Mouse (Mus musculus): ENCODE data around the gene Ttc7b.

Gene Ttc7b

DNA sequence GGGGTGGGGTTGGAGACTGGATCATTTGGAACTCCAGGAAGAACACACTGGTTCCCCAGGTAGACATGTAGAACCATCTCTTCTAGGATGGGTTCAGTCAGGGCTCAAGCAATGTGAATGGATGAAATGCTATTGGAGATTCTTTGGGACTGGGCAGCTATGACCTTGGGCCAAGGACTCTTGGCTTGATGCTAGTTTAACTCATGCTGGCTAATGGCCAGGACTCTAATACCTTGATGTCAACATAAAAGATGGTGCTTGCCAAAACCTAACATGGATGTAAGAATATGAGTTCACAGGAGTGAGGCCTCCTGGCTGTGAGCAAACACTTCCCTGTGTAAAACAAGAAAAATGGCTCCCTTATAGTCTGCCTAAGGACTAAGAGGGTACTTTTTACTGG lies 138.1 kb downstream of the Ttc7b start:
- no peak for DNase-seq (ENCODE audit: low spot score in 2 of 2)

DNA sequence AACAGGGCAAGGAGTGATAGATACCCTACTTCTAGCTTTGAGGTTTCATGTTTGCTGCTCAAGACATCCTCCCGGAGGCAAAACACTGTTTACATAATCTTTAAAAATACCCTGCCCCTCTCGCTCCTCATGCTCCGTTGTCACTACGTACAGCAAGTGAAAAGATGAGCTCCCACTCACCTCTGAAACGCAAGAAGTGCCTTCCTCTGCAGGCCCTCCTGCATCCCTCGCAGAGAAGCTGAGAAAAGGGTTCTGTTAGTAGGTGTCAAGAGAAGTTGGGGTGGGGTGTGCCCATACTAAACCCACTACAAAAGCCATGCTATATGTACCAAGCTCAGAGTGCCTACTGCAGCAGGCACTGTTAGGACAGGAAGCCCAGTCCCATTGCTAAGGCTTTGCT lies 138.7 kb downstream of the Ttc7b start:
- DNase-seq (ENCODE audit: low spot score in 2 of 2) = no peak

DNA sequence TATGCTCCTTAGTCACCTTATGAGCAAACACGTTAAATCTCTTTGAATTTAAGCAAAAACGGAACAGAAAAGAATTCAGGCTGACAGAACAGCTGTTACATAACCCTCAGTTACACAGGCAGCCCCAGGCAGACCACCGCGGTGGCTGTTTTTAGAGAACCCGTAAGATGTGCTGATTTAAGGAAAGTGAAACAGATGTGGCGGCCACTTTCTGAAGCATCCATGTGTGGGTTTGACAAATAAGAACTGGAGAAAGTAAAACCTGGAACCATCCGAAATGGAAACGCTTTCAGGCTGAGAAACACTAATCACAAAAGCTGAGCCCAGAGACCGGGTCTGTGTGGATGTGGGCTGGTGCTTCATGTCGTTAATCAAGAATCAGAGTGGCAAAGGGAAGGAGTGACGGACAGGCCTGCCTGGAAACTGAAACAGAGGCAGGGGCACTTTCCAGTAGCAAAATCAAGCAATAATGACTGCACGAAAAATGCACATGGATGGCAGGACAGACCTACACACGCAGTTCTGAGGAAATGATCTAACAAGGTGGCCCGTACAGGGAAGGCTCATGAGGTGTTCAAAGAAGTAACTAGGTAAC lies 139.8 kb downstream of the Ttc7b start:
- DNase-seq (ENCODE audit: low spot score in 2 of 2) = no peak

DNA sequence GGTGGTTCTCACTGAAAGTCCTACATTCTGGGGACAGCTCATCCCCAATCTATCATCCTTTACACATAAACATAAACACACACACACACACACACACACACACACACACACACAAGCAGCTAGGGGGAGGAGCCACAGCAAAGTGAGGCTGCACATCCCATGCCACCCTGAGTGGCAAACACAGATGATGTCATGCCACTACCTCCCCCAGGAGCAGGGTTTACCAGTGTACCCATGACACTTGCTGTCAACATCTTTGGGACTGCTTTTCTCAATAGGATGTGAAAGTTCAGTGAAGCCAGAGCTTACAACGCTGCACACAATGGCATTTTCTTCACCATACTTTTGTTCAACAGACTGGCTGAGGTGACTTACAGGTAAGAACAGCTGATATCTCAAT lies 140.8 kb downstream of the Ttc7b start:
- DNase-seq (ENCODE audit: low spot score in 2 of 2) = no peak

DNA sequence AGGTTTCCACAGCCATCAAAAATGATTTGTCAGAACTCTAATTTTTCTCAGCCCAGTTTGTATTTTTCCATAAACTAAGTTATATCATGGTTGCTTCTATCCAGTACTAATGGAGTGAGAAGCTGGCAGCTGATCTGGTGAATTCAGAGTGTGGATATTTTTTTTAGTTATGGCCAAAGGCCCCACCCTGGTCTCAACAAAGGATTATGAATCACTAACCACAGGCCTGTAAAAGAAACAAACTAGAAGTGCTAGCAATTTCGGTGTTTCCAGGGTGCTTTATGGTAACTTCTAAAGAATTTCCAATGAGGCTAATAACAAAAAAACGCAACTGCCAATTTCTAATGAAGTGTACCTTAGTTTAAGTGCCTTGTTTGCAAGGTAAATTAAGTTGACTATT lies 142.4 kb downstream of the Ttc7b start:
- DNase-seq (ENCODE audit: low spot score in 2 of 2) = no peak

DNA sequence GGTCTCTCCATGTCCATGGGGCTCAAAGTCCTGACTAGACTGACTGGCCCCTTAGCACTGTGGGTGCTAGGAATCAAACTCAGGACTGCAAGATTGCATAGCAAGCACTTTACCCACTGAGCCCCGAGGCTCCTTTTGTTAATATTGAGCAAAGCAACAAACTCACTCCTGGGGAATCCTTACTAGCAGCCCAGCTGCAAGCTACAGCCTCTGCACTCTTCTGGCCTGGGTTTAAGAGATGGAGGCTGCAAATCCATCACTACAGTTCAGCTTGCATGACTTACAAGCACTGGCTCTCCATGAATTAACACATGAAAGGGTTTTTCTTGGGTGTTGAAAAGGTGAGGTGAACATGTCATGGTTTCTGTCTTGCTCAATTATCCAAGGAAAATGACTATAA lies 142.8 kb downstream of the Ttc7b start:
- DNase-seq (ENCODE audit: low spot score in 2 of 2) = no peak

DNA sequence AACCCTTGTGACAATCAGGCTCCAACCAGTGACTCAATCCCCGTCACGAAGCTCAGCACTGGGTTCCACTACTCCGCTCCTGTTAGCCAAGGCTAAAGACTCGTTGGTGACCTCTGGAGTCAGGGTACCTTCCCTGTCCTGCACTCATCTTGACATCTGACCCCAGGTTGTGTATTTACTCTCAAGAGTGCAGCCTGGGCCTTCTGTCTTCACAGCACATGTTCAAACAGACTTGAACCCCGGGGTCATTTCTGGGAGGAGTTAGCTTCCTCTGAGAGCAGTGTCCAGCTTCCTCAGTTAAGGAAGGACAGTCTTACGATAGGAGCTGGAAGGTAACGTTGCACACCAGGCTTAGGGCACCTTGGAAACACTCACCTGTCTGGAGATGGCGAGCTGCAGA lies 144.8 kb downstream of the Ttc7b start:
- DNase-seq (ENCODE audit: low spot score in 2 of 2) = no peak

DNA sequence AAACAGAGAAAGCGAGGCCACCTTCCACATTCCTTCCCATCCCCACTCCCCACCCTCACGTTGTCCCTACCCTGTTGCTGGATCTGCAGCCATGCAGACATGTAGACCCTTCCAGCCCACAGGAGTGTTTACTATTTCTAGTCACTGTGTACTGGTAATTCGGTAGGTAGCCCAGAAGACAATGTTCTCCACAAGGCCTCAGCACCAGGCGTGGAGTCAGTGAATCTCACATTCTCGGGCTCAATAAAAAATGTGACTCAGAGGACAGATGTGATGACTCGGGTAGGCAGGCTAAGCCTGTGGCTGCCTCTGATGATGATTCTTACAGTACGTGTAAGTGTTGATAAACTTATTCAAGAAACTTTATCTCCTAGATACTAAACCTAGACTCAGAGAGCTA lies 147.8 kb downstream of the Ttc7b start:
- no peak for DNase-seq (ENCODE audit: low spot score in 2 of 2)

DNA sequence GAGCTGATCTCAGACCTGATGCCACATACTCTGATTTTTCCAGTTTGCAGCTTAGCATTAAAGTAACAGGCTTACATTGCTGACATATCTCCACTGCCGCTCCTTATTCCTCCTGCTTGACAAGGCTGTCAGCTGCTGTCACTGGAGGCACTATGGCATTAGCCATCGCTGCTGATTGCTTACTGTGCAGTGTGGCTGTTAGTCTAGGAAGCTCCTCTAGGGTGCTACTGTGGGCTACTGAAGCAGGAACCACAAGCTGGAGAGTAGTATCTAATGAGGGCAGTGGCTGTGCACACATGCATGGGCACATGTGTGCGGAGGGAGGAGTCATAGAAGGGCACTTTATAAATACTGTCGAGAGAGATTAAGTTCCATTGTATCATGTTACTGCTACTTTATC lies 148.6 kb downstream of the Ttc7b start:
- DNase-seq (ENCODE audit: low spot score in 2 of 2) = no peak

DNA sequence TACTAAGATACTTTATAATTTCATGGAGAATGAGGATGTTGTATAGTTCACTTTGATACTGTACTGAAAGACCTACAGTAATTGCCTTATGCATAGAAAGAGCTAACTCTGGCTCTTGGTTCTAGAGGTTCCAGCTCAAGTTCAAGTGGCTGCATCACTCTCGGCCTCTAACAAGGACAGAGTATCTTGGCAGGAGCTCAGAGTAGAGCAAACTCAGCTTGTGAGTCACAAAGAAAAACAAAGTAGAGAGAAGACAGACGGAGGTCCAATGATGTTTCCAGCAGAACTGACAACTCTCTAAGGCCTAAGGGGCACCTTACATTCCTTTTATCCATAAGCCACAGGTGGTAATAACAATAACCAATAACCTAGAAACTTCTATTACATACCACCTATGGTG lies 150.8 kb downstream of the Ttc7b start:
- no peak for DNase-seq (ENCODE audit: low spot score in 2 of 2)

DNA sequence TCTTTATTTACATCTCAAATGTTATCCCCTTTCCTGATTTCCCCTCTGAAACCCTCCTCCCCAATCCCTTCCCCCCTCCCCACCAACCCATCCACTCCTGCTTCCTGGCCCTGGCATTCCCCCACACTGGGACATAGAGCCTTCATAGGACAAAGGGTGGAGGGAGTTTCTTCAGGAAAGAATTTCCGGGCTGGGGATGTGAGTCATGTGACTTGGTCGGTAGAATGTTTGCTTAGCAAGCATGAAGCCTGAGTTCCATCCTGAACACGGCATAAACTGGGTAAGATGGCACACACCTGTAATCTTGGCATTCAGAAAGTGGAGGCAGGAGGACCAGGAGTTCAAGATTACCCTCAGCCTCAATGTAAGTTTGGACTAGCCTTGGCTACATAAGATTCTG lies 151.4 kb downstream of the Ttc7b start:
- DNase-seq (ENCODE audit: low spot score in 2 of 2) = no peak

DNA sequence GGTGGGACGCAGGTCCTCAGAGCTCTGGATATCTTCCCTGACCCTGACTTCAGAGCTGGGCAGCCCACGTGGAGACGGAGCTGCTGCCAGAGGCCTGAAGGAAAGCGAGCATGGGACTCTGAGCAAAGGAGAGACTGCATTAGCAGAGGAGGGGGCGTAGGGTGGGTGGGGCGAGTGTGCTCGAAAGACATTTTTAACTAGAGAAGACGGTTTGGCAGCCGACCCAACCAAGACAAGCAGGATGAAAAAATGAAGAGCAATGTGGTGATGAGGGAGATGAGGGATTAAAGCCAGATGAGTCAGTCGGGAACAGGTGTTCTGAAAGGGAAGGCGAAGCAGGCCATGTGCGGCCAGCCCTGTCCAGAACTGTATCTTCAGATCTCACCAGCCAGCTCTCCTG lies 159.3 kb downstream of the Ttc7b start:
- DNase-seq (ENCODE audit: low spot score in 2 of 2) = peak; percentile 60 to 61

DNA sequence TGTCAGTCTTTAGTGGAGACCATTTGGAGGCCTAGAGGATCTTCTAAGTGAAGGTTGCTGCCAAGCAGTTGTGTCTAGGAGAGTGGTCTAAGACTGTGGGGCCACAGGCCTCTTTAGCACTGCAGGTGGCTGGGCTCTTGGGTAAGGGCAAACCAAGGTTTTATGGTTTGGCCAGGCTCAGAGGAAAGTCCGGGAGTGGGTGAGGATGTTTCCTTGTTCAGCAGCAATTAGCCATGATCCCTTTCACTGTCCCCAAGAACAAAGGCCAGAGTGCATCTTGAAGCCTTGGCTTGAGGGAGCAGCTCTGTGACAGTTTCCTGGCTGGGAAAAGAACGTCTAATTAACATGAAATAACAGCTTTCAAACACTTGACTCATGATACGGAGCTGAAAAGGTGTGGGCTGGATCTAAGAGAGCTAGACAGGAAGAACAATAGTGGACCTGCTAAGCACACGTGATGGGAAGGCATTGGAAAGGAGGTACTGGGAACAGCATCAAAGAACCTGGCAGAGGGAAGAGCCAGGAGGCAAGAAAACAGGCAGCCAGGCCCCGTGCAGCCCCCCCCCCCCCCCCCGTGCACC lies 162.5 kb downstream of the Ttc7b start:
- DNase-seq (ENCODE audit: low spot score in 2 of 2) = no peak

DNA sequence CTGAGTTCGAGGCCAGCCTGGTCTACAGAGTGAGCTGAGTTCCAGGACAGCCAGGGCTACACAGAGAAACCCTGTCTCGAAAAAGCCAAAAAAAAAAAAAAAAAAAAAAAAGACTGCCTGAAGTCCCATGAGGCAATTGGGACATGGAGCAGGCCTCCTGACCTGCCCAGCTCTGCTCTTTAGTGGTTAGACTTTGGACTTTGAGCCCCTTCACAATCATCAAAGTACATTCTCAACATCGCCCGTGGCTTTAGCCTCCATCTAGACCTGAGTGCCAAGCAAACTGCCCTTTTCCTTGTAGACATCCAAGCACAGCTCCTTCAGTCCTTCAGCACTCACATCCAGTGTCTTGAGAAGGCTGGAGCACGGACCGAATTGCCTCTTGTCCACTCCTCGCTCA lies 164.2 kb downstream of the Ttc7b start:
- no peak for DNase-seq (ENCODE audit: low spot score in 2 of 2)

DNA sequence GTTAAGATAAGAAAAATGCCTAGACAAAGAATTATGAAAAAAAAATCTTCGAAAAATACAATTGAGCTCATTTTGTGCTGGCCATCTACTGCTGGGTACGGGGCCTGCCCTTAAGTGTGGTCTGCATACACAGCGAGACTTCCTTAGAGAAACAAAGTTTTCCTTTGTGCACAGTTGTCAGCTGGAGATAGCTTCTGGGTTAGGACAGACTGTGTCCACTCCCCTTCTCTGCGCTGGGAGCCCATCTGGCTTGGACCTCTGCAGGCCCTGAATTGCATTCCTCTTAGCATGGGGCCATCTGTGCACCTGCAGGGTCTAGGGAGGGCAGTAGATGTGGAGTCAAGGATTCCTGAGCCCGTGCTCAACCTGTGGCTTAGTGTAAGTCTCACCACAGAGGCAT lies 165.1 kb downstream of the Ttc7b start:
- no peak for DNase-seq (ENCODE audit: low spot score in 2 of 2)

DNA sequence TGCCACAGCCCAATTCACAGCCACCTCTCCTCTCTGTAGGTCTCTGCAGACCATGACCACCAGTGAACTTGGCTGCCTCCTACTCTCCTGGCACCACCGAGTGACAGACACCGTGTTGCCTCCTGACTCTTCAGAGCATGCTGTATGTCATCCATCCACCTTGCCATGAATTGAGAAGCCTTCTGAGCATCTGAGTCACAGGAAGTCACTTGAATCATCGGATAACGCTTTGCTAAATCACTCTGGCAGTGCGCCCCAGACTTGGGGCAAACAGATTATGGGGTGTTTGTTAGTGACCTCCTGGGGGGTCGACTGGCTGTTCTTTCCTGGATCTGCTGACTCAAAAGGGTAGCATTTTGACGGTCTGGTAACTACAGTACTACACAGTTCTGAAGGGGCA lies 166.7 kb downstream of the Ttc7b start:
- DNase-seq (ENCODE audit: low spot score in 2 of 2) = no peak

DNA sequence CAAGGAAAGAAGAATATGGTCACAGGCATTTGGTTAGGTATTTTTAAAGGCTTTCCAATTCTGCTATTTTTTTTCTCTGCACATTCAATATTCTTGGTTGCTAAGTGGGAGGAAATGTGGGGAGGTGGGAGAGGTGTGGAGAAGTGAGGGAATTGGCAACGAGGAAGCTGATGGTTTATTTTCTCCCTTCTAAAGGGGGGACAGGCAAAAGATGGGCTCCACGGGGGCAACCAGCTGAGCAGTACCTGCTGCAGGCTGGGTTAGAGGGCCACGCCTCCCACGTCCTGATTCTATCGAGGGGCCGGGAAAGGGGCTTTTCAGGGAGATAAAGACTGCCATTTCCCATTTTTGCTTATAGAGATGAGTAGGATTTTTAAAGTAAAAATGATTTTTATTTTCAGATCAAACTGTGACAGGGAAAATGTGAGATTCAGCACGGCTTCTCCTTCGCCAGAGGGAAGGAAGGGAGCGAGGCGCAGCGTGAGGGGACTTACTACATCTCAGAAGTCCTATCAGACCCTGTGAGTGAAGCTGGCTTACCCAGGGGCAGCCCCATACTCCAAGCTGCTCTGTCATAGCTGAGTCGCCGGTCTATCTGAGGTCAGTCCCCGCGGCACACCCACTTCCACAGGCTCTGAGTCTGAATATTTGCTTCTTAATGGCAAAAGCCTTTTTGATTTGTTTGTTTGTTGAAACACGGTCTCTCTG lies 167.4 kb downstream of the Ttc7b start:
- DNase-seq (ENCODE audit: low spot score in 2 of 2) = no peak

DNA sequence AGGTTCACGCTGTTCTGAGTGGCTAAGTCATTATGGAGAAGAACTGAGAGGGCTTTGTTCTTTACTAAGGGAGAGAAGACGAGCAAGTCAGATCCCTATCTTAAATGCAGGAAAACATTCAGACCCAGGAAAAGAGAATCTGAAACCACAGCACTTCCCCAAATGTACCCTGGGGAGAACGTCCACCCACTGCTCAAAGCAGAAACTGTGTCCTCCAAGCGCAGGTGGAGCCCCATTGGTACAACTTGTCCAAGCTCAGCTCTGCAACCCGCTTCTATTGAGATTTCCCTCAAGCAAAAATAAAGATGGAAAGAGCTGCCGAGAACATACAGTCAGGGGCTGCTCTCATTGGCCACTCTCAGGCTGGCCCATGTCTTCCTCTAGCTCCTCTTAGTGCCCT lies 168.5 kb downstream of the Ttc7b start:
- DNase-seq (ENCODE audit: low spot score in 2 of 2) = no peak

DNA sequence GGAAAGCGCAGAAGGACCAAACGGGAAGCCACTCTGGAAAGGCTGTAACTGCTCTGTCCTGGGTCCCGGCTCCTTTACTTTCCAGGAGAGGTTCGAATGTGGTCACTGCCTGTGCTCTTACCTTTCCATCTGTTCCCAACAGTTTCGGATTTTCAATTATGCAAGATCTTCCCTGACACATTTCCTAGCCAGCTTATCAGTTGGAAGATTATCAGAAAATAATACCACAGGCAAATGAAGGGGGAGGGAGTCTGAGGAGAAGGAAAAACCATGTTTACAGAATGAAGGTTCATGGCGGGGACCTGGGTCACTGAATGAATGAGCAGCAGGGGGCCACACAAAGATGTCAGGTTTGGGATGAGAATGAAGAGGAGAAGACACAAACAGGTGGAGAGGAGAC lies 177.1 kb downstream of the Ttc7b start:
- DNase-seq (ENCODE audit: low spot score in 2 of 2) = no peak

DNA sequence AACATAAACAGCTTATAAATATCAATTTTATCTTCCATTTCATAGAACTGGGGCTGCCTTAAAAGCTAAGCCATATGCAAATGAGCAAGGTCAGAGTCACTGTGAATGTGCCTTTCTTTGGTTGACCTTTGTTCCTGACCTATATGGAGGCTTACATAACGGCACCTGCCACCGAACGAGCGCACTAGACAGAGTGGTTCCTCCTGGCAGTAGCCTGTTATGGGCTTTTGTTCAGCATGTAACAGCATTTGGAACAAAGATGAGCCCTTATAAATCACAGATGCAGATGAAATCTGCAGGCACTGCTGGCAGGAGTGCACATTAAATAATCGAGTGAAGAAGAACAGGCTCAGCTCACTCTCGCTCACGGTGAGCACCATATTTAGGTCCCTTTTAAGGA lies 179.0 kb downstream of the Ttc7b start:
- no peak for DNase-seq (ENCODE audit: low spot score in 2 of 2)

DNA sequence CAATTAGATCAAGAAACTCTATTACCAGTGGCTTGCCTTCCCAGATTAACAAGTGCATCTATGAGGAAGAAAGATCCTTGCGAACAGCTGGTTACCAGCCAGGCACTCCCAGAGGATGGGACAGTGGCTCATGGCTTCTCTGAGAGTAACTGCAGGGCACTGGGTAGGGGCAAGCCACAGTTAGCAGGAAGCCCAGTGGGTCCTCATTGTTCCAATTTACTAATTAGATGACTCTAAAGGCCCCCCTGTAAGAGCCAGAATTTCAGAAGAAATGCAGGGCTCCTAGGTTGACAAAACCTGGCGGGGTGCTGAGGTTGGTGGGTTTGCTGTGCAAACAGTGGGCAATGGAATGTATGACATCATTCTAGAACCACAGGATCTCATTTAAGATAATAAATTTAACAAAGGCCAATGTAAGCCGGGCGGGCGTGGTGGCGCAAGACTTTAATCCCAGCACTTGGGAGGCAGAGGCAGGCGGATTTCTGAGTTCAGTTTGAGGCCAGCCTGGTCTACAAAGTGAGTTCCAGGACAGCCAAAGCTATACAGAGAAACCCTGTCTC lies 179.6 kb downstream of the Ttc7b start:
- no peak for DNase-seq (ENCODE audit: low spot score in 2 of 2)

DNA sequence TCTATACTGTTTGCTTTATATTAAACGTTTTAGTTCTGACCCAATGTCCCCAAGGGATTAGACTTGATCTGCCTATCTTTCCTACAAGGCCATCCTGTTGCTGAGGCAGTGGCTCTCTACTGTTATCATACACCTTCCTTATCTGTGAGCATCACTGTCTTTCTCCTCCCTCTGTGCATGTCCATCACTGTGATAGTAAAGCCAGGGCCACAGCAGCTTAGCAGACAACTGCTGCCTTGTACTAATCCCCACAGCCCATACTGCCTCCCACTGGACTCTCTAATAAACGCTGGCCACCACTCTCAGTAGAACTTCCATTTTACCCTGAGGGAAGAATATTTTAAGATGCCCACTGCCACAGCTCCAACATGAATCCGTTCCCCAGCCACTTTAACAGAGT lies 182.6 kb downstream of the Ttc7b start:
- DNase-seq (ENCODE audit: low spot score in 2 of 2) = no peak

DNA sequence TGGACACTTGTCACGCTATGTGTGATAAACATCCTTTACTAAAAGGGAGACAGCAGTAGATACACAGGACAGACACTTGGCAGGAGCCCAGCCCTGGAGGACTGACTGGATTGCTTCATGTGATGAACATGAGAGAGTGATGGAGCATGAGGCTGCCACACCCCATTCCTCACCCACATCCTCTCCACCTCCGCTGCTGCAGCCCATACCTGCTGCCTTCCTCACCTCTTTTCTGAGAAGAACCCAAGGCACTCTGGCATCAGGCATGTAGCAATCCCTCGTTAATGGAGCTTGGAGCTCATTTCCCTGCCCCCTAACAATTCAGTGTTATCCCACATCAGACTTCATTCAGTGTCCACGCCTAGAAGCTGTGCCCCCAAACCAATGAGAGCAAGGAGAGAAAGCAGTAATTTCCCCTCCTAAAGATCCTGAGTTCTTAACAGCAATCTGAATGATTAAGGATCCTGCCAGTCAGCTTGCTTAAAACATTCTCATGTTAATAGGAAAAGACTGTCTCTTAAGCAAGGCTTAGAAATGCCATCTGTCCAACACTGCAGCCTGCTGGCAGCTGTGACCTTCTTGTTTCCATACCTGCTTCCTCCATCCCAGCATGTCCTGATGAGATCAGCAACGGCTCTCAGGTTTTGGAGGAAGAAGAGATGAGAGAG lies 183.1 kb downstream of the Ttc7b start:
- DNase-seq (ENCODE audit: low spot score in 2 of 2) = no peak

Measured in frontal cortex, postnatal 14 days (tissue).